Mouse (Mus musculus) liver, embryonic 11.5 days (tissue): ENCODE measurements around the gene Gab1. TPM values are rescaled to one million over a fixed set of nuclear protein-coding genes. Genes with fewer than 3 reads are reported as not detected.

Experiments used
- ATAC-seq: fragments of 200-750 bp; cut with Nextera tagmentation; replicated peaks from 2 replicates; pipeline ENCODE4 v1.8.0; 2017; ENCODE audit warnings: moderate number of reproducible peaks, mild to moderate bottlenecking, moderate TSS enrichment, moderate library complexity; ENCODE audit not compliant: low FRiP score
- DNase-seq: peaks from one replicate; pipeline ENCODE4 v3.0.0-alpha.2; 2017; ENCODE audit warnings: low spot score
- H3K27ac ChIP-seq: fragments of 300-500 bp; sonication (generic); 2 replicates; pipeline ENCODE4 v1.5.1; 2014; ENCODE audit warnings: mild to moderate bottlenecking, low read depth, low read length, control low read depth
- H3K27me3 ChIP-seq: fragments of 300-500 bp; sonication (generic); replicated peaks from 2 replicates; pipeline ENCODE4 v1.6.1; 2014; ENCODE audit warnings: low read length, mixed read lengths; ENCODE audit not compliant: control insufficient read depth, insufficient read depth
- H3K36me3 ChIP-seq: fragments of 300-500 bp; sonication (generic); 2 replicates; pipeline ENCODE4 v1.6.1; 2014; ENCODE audit warnings: mild to moderate bottlenecking, low read length, moderate library complexity, mixed read lengths; ENCODE audit not compliant: control insufficient read depth, insufficient read depth
- H3K4me1 ChIP-seq: fragments of 300-500 bp; sonication (generic); replicated peaks from 2 replicates; pipeline ENCODE4 v1.6.1; 2014; ENCODE audit warnings: low read length, mixed read lengths; ENCODE audit not compliant: control insufficient read depth, insufficient read depth
- H3K4me2 ChIP-seq: fragments of 300-500 bp; sonication (generic); 2 replicates; pipeline ENCODE4 v1.6.1; 2014; ENCODE audit warnings: mild to moderate bottlenecking, control low read depth, moderate library complexity
- H3K4me3 ChIP-seq: fragments of 300-500 bp; sonication (generic); 2 replicates; pipeline ENCODE4 v1.5.1; 2014; ENCODE audit warnings: low read depth, low read length, control low read depth
- H3K9ac ChIP-seq: fragments of 300-500 bp; sonication (generic); 2 replicates; pipeline ENCODE4 v1.6.1; 2014; ENCODE audit warnings: low read depth, low read length, control low read depth
- H3K9me3 ChIP-seq: fragments of 300-500 bp; sonication (generic); 2 replicates; pipeline ENCODE4 v1.6.1; 2016; ENCODE audit warnings: low read length, inconsistent platforms, mixed read lengths; ENCODE audit not compliant: control insufficient read depth
- WGBS: fragments of 180-500 bp; shearing (Covaris S2); extraction: QIAGEN DNeasy Blood & Tissue Kit; methylation state at CpG from one replicate; pipeline ENCODE4 v1.1.7; 2014; 5-methylcytosine and 5-hydroxymethylcytosine counted together
- polyA plus RNA-seq: library from polyadenylated mRNA; unstranded; fragments of >200 nt; fragmentation: Nextera tagmentation; extraction: Ambion mirVana; gene quantifications from 2 replicates; pipeline ENCODE4 v1.2.1, GENCODE M21; 2014

Gene Gab1
- polyA plus RNA-seq, 1 experiment from 2014 or later, result 19.5 TPM

DNA sequence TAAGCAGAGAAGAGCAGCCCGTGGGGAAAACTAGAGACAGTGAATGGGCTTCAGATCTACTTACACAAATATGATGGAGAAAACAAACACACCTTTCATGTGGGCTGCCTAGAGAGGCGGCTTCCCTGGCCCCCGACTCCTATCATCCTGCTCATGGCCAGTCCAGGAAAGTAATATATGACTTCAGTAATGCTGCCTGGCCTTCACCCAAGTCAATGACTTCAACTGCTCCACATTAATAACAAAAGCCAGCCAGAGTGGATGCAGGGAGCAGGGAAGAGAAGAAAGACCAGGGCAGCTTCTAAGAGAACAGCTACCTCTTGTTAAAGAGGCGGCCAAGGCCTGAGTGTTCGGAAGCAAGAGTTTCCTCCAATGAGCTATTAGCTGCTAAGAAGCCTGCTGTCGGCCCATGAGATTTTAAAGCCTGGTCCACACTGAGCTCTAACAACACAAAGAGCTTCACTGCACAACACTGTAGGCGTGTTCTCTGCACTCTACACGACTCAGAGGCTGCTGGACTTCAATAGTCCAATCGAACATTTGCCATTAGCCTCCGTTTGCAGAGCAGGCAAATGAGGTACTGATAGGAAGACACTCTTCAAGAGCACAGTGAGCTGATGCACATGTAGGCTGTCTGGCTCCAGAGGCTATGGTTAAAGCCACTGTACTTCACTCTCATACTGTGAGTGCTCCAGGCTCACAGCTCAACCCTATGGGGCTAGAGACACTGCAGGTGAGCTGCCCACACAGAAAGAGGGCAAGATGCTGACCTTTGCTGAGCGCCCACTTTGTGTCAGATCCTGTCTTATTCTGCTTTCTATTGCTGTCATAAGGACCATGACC, 49.4 kb downstream of the Gab1 start:
- Histone ChIP-seq H3K27me3 (no peaks in the 10 kb centered on the region), H3K4me2 (no peak overlapping the region), H3K9ac (no peak overlapping the region), H3K4me3 (no peak overlapping the region), H3K4me1 (peaks cover 8% of the 10 kb centered on the region), H3K36me3 (no peaks in the 10 kb centered on the region), H3K27ac (no peak overlapping the region), H3K9me3 (no peaks in the 10 kb centered on the region)
- 79% methylated on average over 11 of the region's 11 CpGs for WGBS
- DNase-seq, result no peak
- ATAC-seq, result no peak

DNA sequence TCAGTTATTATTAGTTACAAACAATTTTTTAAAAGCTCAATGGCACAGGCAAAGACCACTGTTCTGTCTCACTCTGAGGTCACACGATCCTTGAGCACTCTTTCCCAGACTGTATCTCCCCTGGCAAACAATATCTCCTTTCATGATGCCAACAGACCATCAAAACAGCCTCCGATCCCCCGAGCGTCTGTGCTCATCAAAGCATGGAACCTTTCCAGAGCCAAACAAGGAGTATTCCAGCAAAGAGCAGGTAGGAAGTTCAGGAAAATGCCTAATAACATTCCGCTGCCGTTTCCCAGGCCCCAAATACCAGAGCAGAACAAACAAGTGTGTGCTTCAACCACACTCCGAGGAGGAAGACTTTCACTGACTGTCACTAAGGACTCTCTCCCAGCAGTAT, 50.2 kb downstream of the Gab1 start:
- no peak overlapping the region for H3K27ac ChIP-seq
- 79% methylated on average over 7 of the region's 7 CpGs for WGBS
- no peak overlapping the region for H3K9ac ChIP-seq
- no peak for DNase-seq
- no peaks in the 10 kb centered on the region for H3K9me3 ChIP-seq
- no peaks in the 10 kb centered on the region for H3K36me3 ChIP-seq
- H3K4me2 ChIP-seq, result no peak overlapping the region
- no peak overlapping the region for H3K4me3 ChIP-seq
- ATAC-seq, result no peak
- peaks cover 12% of the 10 kb centered on the region for H3K4me1 ChIP-seq
- H3K27me3 ChIP-seq, result no peaks in the 10 kb centered on the region

DNA sequence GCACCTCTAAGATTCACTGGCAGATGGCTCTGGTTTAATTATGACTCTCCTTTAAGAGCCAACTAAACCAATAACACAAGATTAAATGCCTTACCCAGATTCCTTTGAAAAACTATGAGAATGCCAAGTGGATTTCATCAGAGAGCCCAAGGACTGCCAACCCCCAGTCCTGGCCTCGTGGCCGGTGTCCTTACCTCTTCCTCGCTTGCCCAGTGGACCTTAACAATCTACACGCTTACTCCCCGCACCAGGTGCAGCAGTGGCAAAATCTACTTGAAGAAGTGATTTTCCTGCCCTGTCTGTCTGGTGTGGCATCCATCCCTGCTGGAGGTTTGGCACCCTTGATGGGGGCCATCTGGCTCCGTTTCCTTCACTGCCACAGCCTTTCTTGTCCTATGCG, 53.3 kb downstream of the Gab1 start:
- no peak for ATAC-seq
- no peak overlapping the region for H3K9ac ChIP-seq
- no peaks in the 10 kb centered on the region for H3K9me3 ChIP-seq
- 91% methylated on average over 7 of the region's 7 CpGs for WGBS
- no peak overlapping the region for H3K27ac ChIP-seq
- H3K27me3 ChIP-seq, result no peaks in the 10 kb centered on the region
- H3K4me3 ChIP-seq, result no peak overlapping the region
- peaks cover 12% of the 10 kb centered on the region for H3K4me1 ChIP-seq
- H3K4me2 ChIP-seq, result no peak overlapping the region
- H3K36me3 ChIP-seq, result no peaks in the 10 kb centered on the region
- DNase-seq, result no peak

DNA sequence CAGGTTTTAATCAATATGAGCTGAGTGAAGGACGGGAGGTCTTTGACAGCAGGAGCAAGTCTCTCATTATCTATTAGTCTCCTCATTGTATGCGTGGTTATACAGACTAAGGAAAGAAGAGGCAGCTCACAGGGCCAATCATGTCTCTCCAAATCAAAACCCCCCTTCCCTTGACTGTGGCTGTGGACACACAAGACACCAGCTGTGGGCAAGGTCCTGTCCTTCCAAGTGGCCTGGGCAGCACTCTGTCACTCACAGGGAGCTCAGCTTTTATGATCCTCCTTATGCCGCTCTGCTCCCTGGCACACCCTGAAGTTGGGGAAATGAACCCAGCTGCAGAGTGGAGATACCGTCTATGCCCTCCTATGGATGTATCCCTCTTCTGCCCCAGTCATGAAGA, 55.2 kb downstream of the Gab1 start:
- Histone ChIP-seq H3K4me3 (no peak overlapping the region), H3K9me3 (no peaks in the 10 kb centered on the region), H3K27ac (no peak overlapping the region), H3K36me3 (no peaks in the 10 kb centered on the region), H3K9ac (no peak overlapping the region), H3K27me3 (no peaks in the 10 kb centered on the region), H3K4me2 (no peak overlapping the region), H3K4me1 (peaks cover 4% of the 10 kb centered on the region; the same call in 1 of the 2 replicates)
- 67% methylated on average over 4 of the region's 4 CpGs for WGBS
- no peak for ATAC-seq
- DNase-seq, result no peak

DNA sequence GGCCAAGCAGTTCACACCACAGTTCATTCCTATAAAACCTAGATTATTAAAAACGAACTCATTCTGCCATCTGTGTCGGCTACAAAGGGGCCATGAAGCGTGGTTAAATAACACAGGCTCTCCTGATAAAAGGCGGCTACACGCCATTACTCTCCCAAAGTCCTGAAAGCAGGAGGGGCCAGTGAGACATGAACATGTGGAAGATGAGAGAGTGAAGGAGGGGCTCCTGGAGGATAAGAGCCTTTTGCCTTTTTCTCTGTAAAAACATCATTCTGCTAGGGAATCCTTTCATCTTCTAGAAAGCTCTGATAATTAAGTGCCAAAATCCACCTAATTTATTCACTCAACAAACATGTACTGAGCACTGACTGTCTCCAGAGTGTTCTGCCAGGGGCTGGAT, 55.9 kb downstream of the Gab1 start:
- Histone ChIP-seq H3K27me3 (no peaks in the 10 kb centered on the region), H3K4me1 (peaks cover 4% of the 10 kb centered on the region), H3K9me3 (no peaks in the 10 kb centered on the region), H3K36me3 (no peaks in the 10 kb centered on the region), H3K27ac (no peak overlapping the region), H3K9ac (no peak overlapping the region), H3K4me3 (no peak overlapping the region), H3K4me2 (no peak overlapping the region)
- ATAC-seq, result no peak
- 63% methylated on average over 5 of the region's 5 CpGs for WGBS
- DNase-seq, result no peak

DNA sequence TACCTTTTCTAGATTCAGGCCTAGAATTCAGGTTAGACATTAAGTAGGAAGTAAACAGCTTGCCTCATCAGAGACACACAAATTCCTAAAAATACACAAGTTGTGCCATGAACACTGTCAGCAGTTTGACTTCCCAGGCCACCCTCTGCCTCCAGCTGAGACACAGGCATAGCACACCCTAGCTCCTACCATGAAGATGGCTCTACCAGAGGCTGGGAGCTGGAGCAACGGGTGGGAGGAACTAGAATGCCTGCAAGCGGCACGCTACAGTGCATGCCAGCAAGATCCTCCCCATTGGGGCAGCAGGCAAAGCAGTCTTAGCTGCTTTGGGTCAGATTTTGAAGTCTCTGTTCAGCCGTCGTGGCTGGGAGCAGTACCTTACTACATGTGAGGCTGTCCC, 57.1 kb downstream of the Gab1 start:
- H3K27ac ChIP-seq, result no peak overlapping the region
- 85% methylated on average over 5 of the region's 5 CpGs for WGBS
- no peak overlapping the region for H3K4me3 ChIP-seq
- no peak overlapping the region for H3K4me2 ChIP-seq
- ATAC-seq, result no peak
- no peaks in the 10 kb centered on the region for H3K27me3 ChIP-seq
- H3K9ac ChIP-seq, result no peak overlapping the region
- H3K9me3 ChIP-seq, result no peaks in the 10 kb centered on the region
- no peaks in the 10 kb centered on the region for H3K36me3 ChIP-seq
- DNase-seq, result no peak
- peaks cover 4% of the 10 kb centered on the region for H3K4me1 ChIP-seq

DNA sequence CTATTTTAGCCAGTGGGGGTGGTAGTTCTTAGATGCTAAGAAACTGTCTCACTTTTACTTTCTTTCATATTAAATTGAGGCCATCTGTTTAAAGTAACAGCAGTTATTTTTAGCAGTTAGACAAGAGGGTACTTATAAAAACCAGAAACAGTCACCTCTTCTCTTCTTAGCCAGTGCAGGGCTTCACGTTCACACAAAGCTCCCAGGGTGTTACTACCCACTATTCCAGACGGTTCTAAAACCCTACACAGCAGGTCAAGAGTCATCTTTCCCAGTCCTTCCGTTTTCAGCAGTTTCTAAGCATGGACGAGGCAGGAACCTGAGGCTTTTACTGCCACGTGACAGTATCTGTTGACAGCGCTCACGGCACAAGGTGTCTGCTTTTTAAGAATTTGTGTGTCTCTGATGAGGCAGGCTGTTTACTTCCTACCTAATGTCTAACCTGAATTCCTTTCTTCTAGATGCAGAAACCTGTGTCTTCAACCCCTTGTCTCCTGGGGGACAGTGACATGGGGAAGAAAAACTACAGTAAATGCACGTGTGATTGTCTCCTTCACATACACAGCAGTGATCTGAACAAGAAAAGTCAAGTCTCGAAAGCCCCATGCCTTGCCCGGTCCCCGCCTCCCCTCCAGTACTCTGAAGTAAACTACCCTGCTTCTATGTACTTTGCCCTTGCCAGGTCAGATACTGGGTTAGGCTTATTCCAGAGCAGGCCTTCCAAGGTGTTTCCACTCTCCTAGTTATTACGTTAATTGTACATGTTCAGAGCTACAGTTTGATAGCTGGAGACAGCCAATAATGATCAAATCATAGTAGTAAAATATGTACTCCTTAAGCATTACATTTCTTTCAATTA, 58.7 kb downstream of the Gab1 start:
- H3K4me3 ChIP-seq, result no peak overlapping the region
- no peak for ATAC-seq
- no peaks in the 10 kb centered on the region for H3K27me3 ChIP-seq
- H3K9ac ChIP-seq, result no peak overlapping the region
- H3K36me3 ChIP-seq, result no peaks in the 10 kb centered on the region
- H3K4me2 ChIP-seq, result no peak overlapping the region
- no peak for DNase-seq
- WGBS, result 74% methylated on average over 12 of the region's 12 CpGs
- no peaks in the 10 kb centered on the region for H3K9me3 ChIP-seq
- no peak overlapping the region for H3K27ac ChIP-seq
- peaks cover 4% of the 10 kb centered on the region for H3K4me1 ChIP-seq

DNA sequence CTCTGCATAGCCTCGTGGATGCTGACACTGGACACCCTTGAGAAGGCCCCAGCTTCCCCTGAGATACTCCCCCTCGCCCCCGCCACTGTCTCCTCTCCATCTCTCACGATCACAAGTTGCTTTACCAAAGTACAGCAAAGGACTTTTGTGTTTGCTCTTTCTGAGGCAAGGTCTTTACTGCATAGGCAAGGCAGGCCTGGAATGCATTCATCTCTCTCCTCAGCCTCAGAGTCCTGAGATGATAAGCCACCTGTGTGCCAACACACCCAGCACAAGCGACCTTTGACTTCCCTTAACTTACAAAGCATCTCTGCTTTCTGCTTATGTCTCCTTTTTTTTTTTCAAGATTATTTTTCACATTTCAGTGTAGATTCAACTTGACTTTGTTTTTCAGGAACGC, 61.3 kb downstream of the Gab1 start:
- Histone ChIP-seq H3K9ac (no peak overlapping the region), H3K4me3 (no peak overlapping the region), H3K27me3 (no peaks in the 10 kb centered on the region), H3K9me3 (no peaks in the 10 kb centered on the region), H3K4me2 (no peak overlapping the region), H3K4me1 (no peaks in the 10 kb centered on the region; the same call in none of the 2 replicates), H3K36me3 (no peaks in the 10 kb centered on the region), H3K27ac (no peak overlapping the region)
- DNase-seq (no peak), ATAC-seq (no peak)
- WGBS, result 74% methylated on average over 6 of the region's 6 CpGs
